In the genomic region with DNA sequence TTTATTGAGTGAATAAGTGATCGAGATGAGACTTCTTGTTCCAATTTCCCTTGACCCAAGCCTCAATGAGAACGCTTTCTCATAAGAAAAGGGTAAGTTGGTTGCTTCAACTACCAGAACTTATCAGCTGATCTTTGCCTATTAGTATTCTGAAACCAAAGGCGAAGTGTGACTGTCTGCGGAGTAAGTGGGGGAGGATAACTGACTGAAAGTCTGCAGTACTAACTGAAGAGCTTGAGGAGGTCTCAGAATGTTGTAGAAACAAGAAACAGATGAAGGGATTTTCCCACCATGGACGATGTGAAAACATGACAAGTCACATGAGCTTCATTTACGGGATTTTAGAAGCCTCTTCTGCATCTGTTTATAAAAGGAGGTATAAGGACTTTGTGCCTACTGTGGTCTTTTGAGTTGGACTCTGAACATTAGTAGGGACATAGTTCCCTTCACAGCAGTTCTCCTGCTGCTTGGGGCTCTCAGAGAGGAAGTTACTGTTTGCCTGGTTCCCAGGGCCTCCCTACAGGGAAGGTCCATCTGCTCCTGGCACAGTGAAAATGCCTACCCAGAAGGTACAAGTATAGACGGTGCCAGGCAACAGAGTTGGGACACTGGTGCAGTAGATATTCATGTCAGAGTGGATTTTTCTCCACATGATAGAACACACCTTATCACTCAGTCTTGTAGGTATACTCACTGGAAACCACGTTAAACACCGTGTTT, we compare ENCODE assay signal across 16 mouse cellular contexts. TPM values are rescaled to one million over a fixed set of nuclear protein-coding genes. Genes with fewer than 3 reads are reported as not detected.
DNase-seq lines count a peak whose midpoint lies in the region; ATAC-seq lines count a peak whose summit lies in the region.
"Had no signal": no experiment of that assay in that cellular context is flagged by ENCODE, and none has a peak within 500 bp of the region (broad histone marks: within the 10 kb centered on the region; RNA-seq: fewer than 3 reads in every experiment).

No protein-coding gene starts in this region.

- H3K4me2 ChIP-seq in kidney, embryonic 14.5 days (replicated peaks; ENCODE audit: low read depth, low read length) = no peak overlapping the region
- H3K4me2 ChIP-seq in intestine, embryonic 15.5 days (replicated peaks) = no peak overlapping the region
- H3K4me2 ChIP-seq in heart, embryonic 11.5 days = no peak overlapping the region
- H3K4me2 ChIP-seq: limb, embryonic 13.5 days; lung, embryonic 15.5 days had no signal

- H3K27me3 ChIP-seq in kidney, embryonic 14.5 days (ENCODE audit: control insufficient read depth, insufficient read depth, low read length) = no peaks in the 10 kb centered on the region
- H3K27me3 ChIP-seq in intestine, embryonic 15.5 days (replicated peaks) = no peaks in the 10 kb centered on the region
- no peaks in the 10 kb centered on the region for H3K27me3 ChIP-seq in heart, embryonic 11.5 days (ENCODE audit: control insufficient read depth, insufficient read depth, low read length)
- H3K27me3 ChIP-seq: limb, embryonic 13.5 days; lung, embryonic 15.5 days had no signal

- no peaks in the 10 kb centered on the region for H3K36me3 ChIP-seq in kidney, embryonic 14.5 days (ENCODE audit: control insufficient read depth, insufficient read depth, low read length)
- H3K36me3 ChIP-seq in intestine, embryonic 15.5 days = no peaks in the 10 kb centered on the region
- no peaks in the 10 kb centered on the region for H3K36me3 ChIP-seq in heart, embryonic 11.5 days (ENCODE audit: control insufficient read depth, insufficient read depth, low read length)
- H3K36me3 ChIP-seq: heart, embryonic 10.5 days; limb, embryonic 13.5 days; lung, embryonic 15.5 days had no signal

- H3K9me3 ChIP-seq in kidney, embryonic 14.5 days (ENCODE audit: control insufficient read depth, low read length) = no peaks in the 10 kb centered on the region
- H3K9me3 ChIP-seq in intestine, embryonic 15.5 days = no peaks in the 10 kb centered on the region
- H3K9me3 ChIP-seq in heart, embryonic 11.5 days (replicated peaks; ENCODE audit: control insufficient read depth, low read length) = no peaks in the 10 kb centered on the region
- H3K9me3 ChIP-seq: heart, embryonic 10.5 days; limb, embryonic 13.5 days; lung, embryonic 15.5 days had no signal

- no peak overlapping the region for H3K4me3 ChIP-seq in kidney, embryonic 14.5 days (ENCODE audit: low read length)
- H3K4me3 ChIP-seq in intestine, embryonic 15.5 days (replicated peaks) = no peak overlapping the region
- H3K4me3 ChIP-seq in heart, embryonic 11.5 days (ENCODE audit: low read depth, low read length) = no peak overlapping the region
- H3K4me3 ChIP-seq: heart, embryonic 10.5 days; limb, embryonic 13.5 days; lung, embryonic 15.5 days had no signal

- no peak overlapping the region for H3K9ac ChIP-seq in kidney, embryonic 14.5 days (ENCODE audit: low read depth, low read length)
- H3K9ac ChIP-seq in intestine, embryonic 15.5 days = no peak overlapping the region
- no peak overlapping the region for H3K9ac ChIP-seq in heart, embryonic 11.5 days (ENCODE audit: low read depth, low read length)
- H3K9ac ChIP-seq: limb, embryonic 13.5 days; lung, embryonic 15.5 days had no signal

- DNase-seq in kidney, adult 8-10 months = peak; percentile 53 to 67
- DNase-seq in cerebellum, adult 11 months = peak; percentile 89
- DNase-seq in right cerebral cortex, postnatal 36 days (ENCODE audit: low spot score in 2 of 2) = no peak
- DNase-seq in yolk sac, embryonic 10.5 days (ENCODE audit: low spot score) = no peak

- H3K27ac ChIP-seq in kidney, embryonic 14.5 days (ENCODE audit: low read depth, low read length) = no peak overlapping the region
- H3K27ac ChIP-seq in intestine, embryonic 15.5 days = no peak overlapping the region
- no peak overlapping the region for H3K27ac ChIP-seq in heart, embryonic 11.5 days (ENCODE audit: low read depth, low read length)
- H3K27ac ChIP-seq: heart, embryonic 10.5 days; limb, embryonic 13.5 days; lung, embryonic 15.5 days had no signal

- WGBS in kidney, embryonic 14.5 days = 82% methylated on average over 9 of the region's 9 CpGs
- 70% methylated on average over 9 of the region's 9 CpGs for WGBS in intestine, embryonic 15.5 days
- WGBS in heart, embryonic 11.5 days (ENCODE audit: insufficient replicate concordance) = 71% methylated on average over 9 of the region's 9 CpGs

- ATAC-seq in kidney, embryonic 14.5 days (ENCODE audit: low FRiP score, low TSS enrichment) = no peak
- peak; percentile 36; the same call in 1 of the 2 replicates for ATAC-seq in intestine, embryonic 15.5 days
- ATAC-seq in monocyte, adult 5-6 weeks (replicated peaks; ENCODE audit: insufficient number of reproducible peaks, low FRiP score, low TSS enrichment, poor library complexity, severe bottlenecking) = 0 out of 2 replicates have a peak, but pooled peaks have one; percentile 24
- no peak for ATAC-seq in heart, embryonic 11.5 days (replicated peaks; ENCODE audit: insufficient number of reproducible peaks, low FRiP score, low TSS enrichment)
- ATAC-seq: hindbrain, embryonic 16.5 days had no signal

- H3K4me1 ChIP-seq in kidney, embryonic 14.5 days (ENCODE audit: control insufficient read depth, insufficient read depth, low read length) = no peaks in the 10 kb centered on the region
- H3K4me1 ChIP-seq in intestine, embryonic 15.5 days (replicated peaks) = no peaks in the 10 kb centered on the region
- H3K4me1 ChIP-seq in heart, embryonic 11.5 days (ENCODE audit: control insufficient read depth, insufficient read depth, low read length) = no peaks in the 10 kb centered on the region
- H3K4me1 ChIP-seq: heart, embryonic 10.5 days; limb, embryonic 13.5 days; lung, embryonic 15.5 days had no signal

RNA-seq across cellular contexts. Expression of a gene that starts 8.8 kb away (rescaled TPM):
- 0.26 and 0.92 TPM in 2 replicates for polyA plus RNA-seq in kidney, embryonic 14.5 days (2014; fragmentation: Nextera tagmentation; extraction: Ambion mirVana)
- polyA plus RNA-seq in intestine, embryonic 15.5 days (2015; fragmentation: Nextera tagmentation; extraction: Ambion mirVana) = 1.4 and 1.9 TPM in 2 replicates
- 145 to 249 TPM (median 169 TPM) in 3 replicates for total RNA-seq in monocyte, adult 5-6 weeks (2017)
- polyA plus RNA-seq in heart, embryonic 11.5 days (2014; fragmentation: Nextera tagmentation; extraction: Ambion mirVana) = 0.90 and 1.8 TPM in 2 replicates
- total RNA-seq: midbrain, postnatal 0 days had no signal

RNA-seq across cellular contexts. Expression of a gene that starts 18.4 kb away (rescaled TPM):
- not detected in 2 replicates for polyA plus RNA-seq in kidney, embryonic 14.5 days (2014; fragmentation: Nextera tagmentation; extraction: Ambion mirVana)
- polyA plus RNA-seq in intestine, embryonic 15.5 days (2015; fragmentation: Nextera tagmentation; extraction: Ambion mirVana) = 4.4 and 9.1 TPM in 2 replicates
- 0.39 to 2.8 TPM in 2 of 3 replicates, not detected in the other for total RNA-seq in monocyte, adult 5-6 weeks (2017)
- polyA plus RNA-seq in heart, embryonic 11.5 days (2014; fragmentation: Nextera tagmentation; extraction: Ambion mirVana) = 0.36 and 0.66 TPM in 2 replicates
- total RNA-seq: adrenal gland, adult 18-20 months had no signal
- polyA plus RNA-seq: midbrain, postnatal 0 days had no signal

RNA-seq across cellular contexts. Expression of a gene that starts 41.4 kb away (rescaled TPM):
- polyA plus RNA-seq in kidney, embryonic 14.5 days (2014; fragmentation: Nextera tagmentation; extraction: Ambion mirVana) = 0.12 TPM in 1 of 2 replicates, not detected in the other
- not detected in 2 replicates for polyA plus RNA-seq in intestine, embryonic 15.5 days (2015; fragmentation: Nextera tagmentation; extraction: Ambion mirVana)
- 0.49 TPM in 1 of 3 replicates, not detected in the others for total RNA-seq in monocyte, adult 5-6 weeks (2017)
- polyA plus RNA-seq in heart, embryonic 11.5 days (2014; fragmentation: Nextera tagmentation; extraction: Ambion mirVana) = 0.18 and 0.19 TPM in 2 replicates
- total RNA-seq: common myeloid progenitor, adult 5-6 weeks had no signal
- polyA plus RNA-seq: C2C12; heart, embryonic 10.5 days had no signal

RNA-seq across cellular contexts. Expression of a gene that starts 41.5 kb away (rescaled TPM):
- 12.1 and 22.2 TPM in 2 replicates for polyA plus RNA-seq in kidney, embryonic 14.5 days (2014; fragmentation: Nextera tagmentation; extraction: Ambion mirVana)
- 19.4 and 20.6 TPM in 2 replicates for polyA plus RNA-seq in intestine, embryonic 15.5 days (2015; fragmentation: Nextera tagmentation; extraction: Ambion mirVana)
- total RNA-seq in monocyte, adult 5-6 weeks (2017) = 23.5 to 31.7 TPM (median 26.6 TPM) in 3 replicates
- polyA plus RNA-seq in heart, embryonic 11.5 days (2014; fragmentation: Nextera tagmentation; extraction: Ambion mirVana) = 17.5 and 20.4 TPM in 2 replicates

RNA-seq across cellular contexts. Expression of a gene that starts 41.6 kb away (rescaled TPM):
- polyA plus RNA-seq in kidney, embryonic 14.5 days (2014; fragmentation: Nextera tagmentation; extraction: Ambion mirVana) = 36.7 and 41.4 TPM in 2 replicates
- polyA plus RNA-seq in intestine, embryonic 15.5 days (2015; fragmentation: Nextera tagmentation; extraction: Ambion mirVana) = 21.5 and 22.1 TPM in 2 replicates
- total RNA-seq in monocyte, adult 5-6 weeks (2017) = 13.7 to 24.6 TPM (median 14.9 TPM) in 3 replicates
- 23.4 and 27.5 TPM in 2 replicates for polyA plus RNA-seq in heart, embryonic 11.5 days (2014; fragmentation: Nextera tagmentation; extraction: Ambion mirVana)

Comparison
In these comparisons a context has a peak if more than half of its experiments do, and no peak if none do; other contexts are left out.
1. DNase-seq: peak in kidney, adult 8-10 months (2 of 2) and cerebellum, adult 11 months (single experiment); none in right cerebral cortex, postnatal 36 days (0 of 2) and yolk sac, embryonic 10.5 days (single experiment).
2. ATAC-seq: peak in intestine, embryonic 15.5 days (single experiment) and monocyte, adult 5-6 weeks (single experiment); none in kidney, embryonic 14.5 days (single experiment) and heart, embryonic 11.5 days (single experiment).